Mouse (Mus musculus): ENCODE results near the gene Ushbp1.
A peak's percentile ranks its signal among the peaks of the same experiment; 100 is the strongest.

DNA sequence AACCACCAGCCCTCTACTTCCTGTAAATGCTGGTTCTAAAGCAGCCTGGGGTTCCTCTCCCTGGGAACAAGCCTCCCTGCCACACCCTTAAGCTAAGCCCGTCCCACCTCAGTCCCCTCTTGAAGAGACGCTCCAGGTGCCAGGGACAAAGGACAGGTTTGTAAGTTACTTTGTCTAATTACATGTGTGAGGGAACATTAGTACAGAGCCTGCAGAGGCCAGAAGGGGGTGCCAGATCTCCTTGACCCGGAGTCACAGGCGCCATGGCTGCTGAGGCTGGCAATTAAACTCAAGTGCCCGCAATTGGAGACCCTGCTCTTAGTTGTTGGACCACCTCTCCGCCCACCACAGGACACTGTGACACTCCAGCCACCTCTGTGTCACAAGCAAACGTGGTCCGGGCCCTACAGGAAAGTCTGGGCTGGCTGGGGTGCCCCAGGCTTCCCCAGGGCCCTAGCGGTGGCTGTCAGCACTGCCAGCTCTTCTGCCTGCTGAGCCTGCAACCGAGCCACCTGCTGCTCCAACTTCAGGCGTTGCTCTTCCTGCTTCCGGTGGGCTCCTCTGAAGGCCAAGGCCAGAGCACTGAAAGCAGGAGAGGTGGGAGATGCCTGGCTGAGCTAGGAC, 10.3 kb downstream of the Ushbp1 start:
- TF ChIP-seq EP300 (optimal IDR thresholded peaks at IDR 0.05): no peak
- peak; percentile 5; the same call in 1 of the 2 replicates for TF ChIP-seq CTCF (IDR thresholded peaks at IDR 0.05; ENCODE audit: low read depth)
